Mouse (Mus musculus) left cerebral cortex, adult 9 months (tissue): ENCODE measurements around the gene Plcg2.
A peak's percentile ranks its signal among the peaks of the same experiment; 100 is the strongest.

Source experiments
- DNase-seq, 2 experiments: peaks; one replicate each; pipeline ENCODE4 v3.0.0; 2022; ENCODE audit warnings: low spot score in 2 of 2

Plcg2 gene

GRCm38 (mm10) chr8:117498179-117498914 is at the start of gene Plcg2:
Gene Plcg2, plus strand, starts transcription at chr8:117498291.
- no peak for DNase-seq

GRCm38 (mm10) chr8:117451072-117451471 is 47.0 kb upstream of the Plcg2 start:
- peak in 1 of 2 experiments; percentile 70 for DNase-seq

GRCm38 (mm10) chr8:117453974-117454373 is 44.1 kb upstream of the Plcg2 start:
- no peak for DNase-seq

- DNase-seq, result no peak
These were observed 43.5 kb upstream of the Plcg2 start for GRCm38 (mm10) chr8:117454516-117455116.

- no peak for DNase-seq
These were observed 42.4 kb upstream of the Plcg2 start for GRCm38 (mm10) chr8:117455701-117456100.

- DNase-seq, result no peak
These were observed 39.7 kb upstream of the Plcg2 start for GRCm38 (mm10) chr8:117458440-117458839.

- no peak for DNase-seq
These were observed 35.3 kb upstream of the Plcg2 start for GRCm38 (mm10) chr8:117462701-117463284.

- DNase-seq, result no peak
These were observed 33.6 kb upstream of the Plcg2 start for GRCm38 (mm10) chr8:117464525-117464924.

GRCm38 (mm10) chr8:117465250-117465649 is 32.8 kb upstream of the Plcg2 start:
- peak; percentile 47 to 66 for DNase-seq

GRCm38 (mm10) chr8:117467466-117467865 is 30.6 kb upstream of the Plcg2 start:
- no peak for DNase-seq

- no peak for DNase-seq
These were observed 28.4 kb upstream of the Plcg2 start for GRCm38 (mm10) chr8:117469431-117470341.

- peak; percentile 86 to 88 for DNase-seq
These were observed 27.7 kb upstream of the Plcg2 start for GRCm38 (mm10) chr8:117470342-117470781.

- DNase-seq, result peak in 1 of 2 experiments; percentile 82
These were observed 26.9 kb upstream of the Plcg2 start for GRCm38 (mm10) chr8:117471174-117471573.

GRCm38 (mm10) chr8:117471655-117472054 is 26.4 kb upstream of the Plcg2 start:
- no peak for DNase-seq

GRCm38 (mm10) chr8:117472332-117472731 is 25.8 kb upstream of the Plcg2 start:
- DNase-seq, result no peak

GRCm38 (mm10) chr8:117474944-117475343 is 23.1 kb upstream of the Plcg2 start:
- peak; percentile 63 to 93 for DNase-seq

- DNase-seq, result no peak
These were observed 22.3 kb upstream of the Plcg2 start for GRCm38 (mm10) chr8:117475819-117476218.

- DNase-seq, result no peak
These were observed 20.0 kb upstream of the Plcg2 start for GRCm38 (mm10) chr8:117478082-117478481.

GRCm38 (mm10) chr8:117479996-117480395 is 18.1 kb upstream of the Plcg2 start:
- no peak for DNase-seq

GRCm38 (mm10) chr8:117480516-117480915 is 17.6 kb upstream of the Plcg2 start:
- DNase-seq, result no peak

GRCm38 (mm10) chr8:117481830-117482229 is 16.3 kb upstream of the Plcg2 start:
- DNase-seq, result no peak

- no peak for DNase-seq
These were observed 13.4 kb upstream of the Plcg2 start for GRCm38 (mm10) chr8:117484731-117485130.
